In genomic region chr5:143363678-143364615, GRCm38 (mm10) we compare ENCODE assay signal across 8 mouse cellular contexts. TPM values are rescaled to one million over a fixed set of nuclear protein-coding genes. Genes with fewer than 3 reads are reported as not detected.
DNase-seq lines count a peak whose midpoint lies in the region; ATAC-seq lines count a peak whose summit lies in the region.
"Had no signal": no experiment of that assay in that cellular context is flagged by ENCODE, and none has a peak within 500 bp of the region (broad histone marks: within the 10 kb centered on the region; RNA-seq: fewer than 3 reads in every experiment).

No protein-coding gene starts in this region.

- H3K4me3 ChIP-seq in embryonic facial prominence, embryonic 14.5 days (ENCODE audit: low read depth, low read length), result peak overlapping the region; percentile 50
- H3K4me3 ChIP-seq in intestine, embryonic 16.5 days (ENCODE audit: low read length), result peak overlapping the region; percentile 51
- H3K4me3 ChIP-seq in midbrain, embryonic 12.5 days, result peak overlapping the region; percentile 52

- 1% methylated on average over 46 of the region's 47 CpGs for WGBS in embryonic facial prominence, embryonic 14.5 days
- WGBS in intestine, embryonic 16.5 days, result 1% methylated on average over 47 of the region's 47 CpGs
- WGBS in midbrain, embryonic 12.5 days, result under 1% methylated on average over 47 of the region's 47 CpGs

- peak; percentile 78 for ATAC-seq in embryonic facial prominence, embryonic 14.5 days (ENCODE audit: low read depth)
- ATAC-seq in intestine, embryonic 16.5 days, result peak; percentile 56; the same call in 1 of the 2 replicates
- ATAC-seq in midbrain, embryonic 12.5 days (ENCODE audit: low FRiP score, low read depth), result peak; percentile 80

- no peaks in the 10 kb centered on the region for H3K36me3 ChIP-seq in embryonic facial prominence, embryonic 14.5 days (ENCODE audit: control insufficient read depth, insufficient read depth, low read length)
- no peaks in the 10 kb centered on the region for H3K36me3 ChIP-seq in intestine, embryonic 16.5 days (ENCODE audit: control insufficient read depth, insufficient read depth, low read length)
- no peaks in the 10 kb centered on the region for H3K36me3 ChIP-seq in midbrain, embryonic 12.5 days

- peak overlapping the region; percentile 92 for H3K4me2 ChIP-seq in embryonic facial prominence, embryonic 14.5 days (ENCODE audit: low read depth, low read length)
- H3K4me2 ChIP-seq in intestine, embryonic 16.5 days (ENCODE audit: low read depth, low read length), result peak overlapping the region; percentile 83
- H3K4me2 ChIP-seq in midbrain, embryonic 12.5 days (replicated peaks), result peak overlapping the region; percentile 95

- peak; percentile 90 for DNase-seq in left cerebral cortex, postnatal 4 days
- no peak for DNase-seq in left cerebral cortex, adult 8-10 months (ENCODE audit: low spot score in 2 of 2)
- peak; percentile 43 for DNase-seq in embryonic facial prominence, embryonic 14.5 days (ENCODE audit: low spot score)
- no peak for DNase-seq in ovary, postnatal 10 days (ENCODE audit: low spot score)
- no peak for DNase-seq in adipocyte (ENCODE audit: low spot score)

- peaks cover 11% of the 10 kb centered on the region for H3K4me1 ChIP-seq in embryonic facial prominence, embryonic 14.5 days (ENCODE audit: control insufficient read depth, insufficient read depth, low read length)
- peaks cover 5% of the 10 kb centered on the region; the same call in 1 of the 2 replicates for H3K4me1 ChIP-seq in intestine, embryonic 16.5 days (ENCODE audit: control insufficient read depth, insufficient read depth, low read length)
- H3K4me1 ChIP-seq in midbrain, embryonic 12.5 days, result peaks cover 18% of the 10 kb centered on the region

- H3K27me3 ChIP-seq in embryonic facial prominence, embryonic 14.5 days (replicated peaks; ENCODE audit: control insufficient read depth, insufficient read depth, low read length), result peaks cover 46% of the 10 kb centered on the region
- H3K27me3 ChIP-seq in intestine, embryonic 16.5 days (replicated peaks; ENCODE audit: control insufficient read depth, insufficient read depth, low read length), result peaks cover 33% of the 10 kb centered on the region
- H3K27me3 ChIP-seq in midbrain, embryonic 12.5 days, result peaks cover 63% of the 10 kb centered on the region

- H3K9ac ChIP-seq in embryonic facial prominence, embryonic 14.5 days (ENCODE audit: low read depth, low read length), result peak overlapping the region; percentile 58
- peak overlapping the region; percentile 64 for H3K9ac ChIP-seq in intestine, embryonic 16.5 days (ENCODE audit: low read depth, low read length)
- peak overlapping the region; percentile 60 for H3K9ac ChIP-seq in midbrain, embryonic 12.5 days (replicated peaks)

- no peak overlapping the region for H3K27ac ChIP-seq in embryonic facial prominence, embryonic 14.5 days (replicated peaks; ENCODE audit: low read depth, low read length)
- no peak overlapping the region for H3K27ac ChIP-seq in intestine, embryonic 16.5 days (ENCODE audit: low read length)
- H3K27ac ChIP-seq in midbrain, embryonic 12.5 days (replicated peaks), result 0 out of 2 replicates have a peak overlapping the region, but pooled peaks have one; percentile 3

- intact Hi-C loops in left cerebral cortex, postnatal 4 days (cut with DNase I), result no loop called here

- no peaks in the 10 kb centered on the region for H3K9me3 ChIP-seq in embryonic facial prominence, embryonic 14.5 days (ENCODE audit: control insufficient read depth, low read length)
- no peaks in the 10 kb centered on the region for H3K9me3 ChIP-seq in intestine, embryonic 16.5 days (ENCODE audit: control insufficient read depth, low read length)
- no peaks in the 10 kb centered on the region for H3K9me3 ChIP-seq in midbrain, embryonic 12.5 days

RNA-seq across cellular contexts. Expression of gene Grid2ip, which starts 6.8 kb away (rescaled TPM):
- total RNA-seq in left cerebral cortex, postnatal 4 days (2021), result 1 to 10 TPM; 3.7 to 4.1 TPM
- 1 to 10 TPM; 3.1 to 4.6 (median 3.6) TPM for total RNA-seq in left cerebral cortex, adult 8-10 months (2022)
- polyA plus RNA-seq in embryonic facial prominence, embryonic 14.5 days (2014; fragmentation: Nextera tagmentation; extraction: Ambion mirVana), result 0.51 and 0.87 TPM in 2 replicates
- 0.09 and 0.28 TPM in 2 replicates for polyA plus RNA-seq in intestine, embryonic 16.5 days (2015; fragmentation: Nextera tagmentation; extraction: Ambion mirVana)
- 0.21 and 0.24 TPM in 2 replicates for polyA plus RNA-seq in midbrain, embryonic 12.5 days (2016; fragmentation: Nextera tagmentation; extraction: Ambion mirVana)
- total RNA-seq: neutrophil, adult 5-6 weeks had no signal

RNA-seq across cellular contexts. Expression of gene Zdhhc4, which starts 34.9 kb away (rescaled TPM):
- total RNA-seq in left cerebral cortex, postnatal 4 days (2021), result 10 to 100 TPM; 37.9 to 44.8 TPM
- 10 to 100 TPM; 43.1 to 44.4 (median 44.0) TPM for total RNA-seq in left cerebral cortex, adult 8-10 months (2022)
- 68.3 and 74.7 TPM in 2 replicates for polyA plus RNA-seq in embryonic facial prominence, embryonic 14.5 days (2014; fragmentation: Nextera tagmentation; extraction: Ambion mirVana)
- 61.6 and 66.0 TPM in 2 replicates for polyA plus RNA-seq in intestine, embryonic 16.5 days (2015; fragmentation: Nextera tagmentation; extraction: Ambion mirVana)
- polyA plus RNA-seq in midbrain, embryonic 12.5 days (2016; fragmentation: Nextera tagmentation; extraction: Ambion mirVana), result 77.9 and 83.9 TPM in 2 replicates

RNA-seq across cellular contexts. Expression of gene Kdelr2, which starts 39.7 kb away (rescaled TPM):
- 10 to 100 TPM; 61.0 to 64.9 TPM for total RNA-seq in left cerebral cortex, postnatal 4 days (2021)
- 10 to 100 TPM; 32.1 to 39.5 (median 34.3) TPM for total RNA-seq in left cerebral cortex, adult 8-10 months (2022)
- 477 and 497 TPM in 2 replicates for polyA plus RNA-seq in embryonic facial prominence, embryonic 14.5 days (2014; fragmentation: Nextera tagmentation; extraction: Ambion mirVana)
- polyA plus RNA-seq in intestine, embryonic 16.5 days (2015; fragmentation: Nextera tagmentation; extraction: Ambion mirVana), result 345 and 360 TPM in 2 replicates
- 177 and 184 TPM in 2 replicates for polyA plus RNA-seq in midbrain, embryonic 12.5 days (2016; fragmentation: Nextera tagmentation; extraction: Ambion mirVana)

RNA-seq across cellular contexts. Expression of gene E130309D02Rik, which starts 48.8 kb away (rescaled TPM):
- 10 to 100 TPM; 26.0 to 29.9 TPM for total RNA-seq in left cerebral cortex, postnatal 4 days (2021)
- total RNA-seq in left cerebral cortex, adult 8-10 months (2022), result 10 to 100 TPM; 21.7 to 24.7 (median 23.3) TPM
- 22.6 and 26.1 TPM in 2 replicates for polyA plus RNA-seq in embryonic facial prominence, embryonic 14.5 days (2014; fragmentation: Nextera tagmentation; extraction: Ambion mirVana)
- polyA plus RNA-seq in intestine, embryonic 16.5 days (2015; fragmentation: Nextera tagmentation; extraction: Ambion mirVana), result 28.9 and 30.0 TPM in 2 replicates
- 54.1 and 55.5 TPM in 2 replicates for polyA plus RNA-seq in midbrain, embryonic 12.5 days (2016; fragmentation: Nextera tagmentation; extraction: Ambion mirVana)

Comparison
In these comparisons a context has a peak if more than half of its experiments do, and no peak if none do; other contexts are left out.
1. DNase-seq: peak in left cerebral cortex, postnatal 4 days (single experiment) and embryonic facial prominence, embryonic 14.5 days (single experiment); none in left cerebral cortex, adult 8-10 months (0 of 2), ovary, postnatal 10 days (single experiment) and adipocyte (single experiment).
2. Peak in every context shown above with its lines, with median percentiles within 50 percentile points of each other: ATAC-seq, H3K4me2 ChIP-seq, H3K4me3 ChIP-seq and H3K9ac ChIP-seq.